Mouse (Mus musculus): ENCODE measurements around the gene Parva.

The Parva gene

GRCm38 (mm10) chr7:112427357-112428157, at the start of gene Parva:
TSS of gene Parva (plus strand) at chr7:112427505.
- no peak for DNase-seq

GRCm38 (mm10) chr7:112378056-112378455, 49.2 kb upstream of the Parva start:
- no peak for DNase-seq

DNA sequence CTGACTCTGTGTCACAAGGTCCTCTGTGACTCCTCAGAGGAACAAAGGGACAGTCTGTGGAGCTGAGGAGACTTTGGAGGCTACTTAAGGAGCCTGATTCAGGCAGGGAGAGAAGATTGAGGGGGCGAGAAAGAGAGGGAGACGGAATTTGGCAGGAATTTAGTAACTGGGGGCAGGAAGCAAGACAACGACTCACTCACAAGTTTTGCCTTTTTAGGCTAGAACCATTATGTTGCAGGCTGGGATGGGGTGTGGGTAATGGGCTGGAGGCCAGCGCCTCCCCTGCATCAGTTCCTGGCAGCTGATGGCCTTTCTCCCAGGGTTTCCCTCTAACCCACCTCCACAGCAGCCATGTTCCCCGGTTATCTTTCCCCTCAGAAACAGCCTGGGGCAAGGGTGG, 48.8 kb upstream of the Parva start:
- DNase-seq: no peak

GRCm38 (mm10) chr7:112386521-112386920, 40.8 kb upstream of the Parva start:
- DNase-seq: no peak

GRCm38 (mm10) chr7:112387876-112388275, 39.4 kb upstream of the Parva start:
- DNase-seq: no peak

DNA sequence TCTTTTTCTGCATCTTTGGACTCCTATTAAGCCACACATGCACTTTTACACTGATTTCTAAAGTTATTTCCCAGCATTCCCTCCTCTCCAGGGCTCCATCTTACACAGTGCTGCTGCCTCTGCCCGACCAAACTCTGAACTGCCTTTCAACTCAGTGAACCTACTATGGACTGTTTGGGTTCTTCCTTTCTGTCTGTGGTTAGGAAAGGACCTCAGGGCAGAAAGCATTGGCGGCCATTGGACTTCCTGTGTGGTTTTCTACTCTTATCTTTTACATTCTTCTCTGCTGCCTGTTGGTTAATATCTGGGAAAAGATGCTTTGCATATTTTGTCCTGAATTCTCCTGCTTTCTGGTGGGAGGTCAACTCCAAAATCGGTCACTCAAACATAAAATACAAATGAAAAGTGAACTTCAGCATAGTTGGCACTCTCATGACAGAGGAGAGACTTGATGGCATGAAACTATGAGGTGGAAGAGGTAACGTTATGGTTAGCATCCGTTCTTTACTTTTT, 38.9 kb upstream of the Parva start:
- DNase-seq: no peak

- DNase-seq: no peak
These were observed 37.6 kb upstream of the Parva start for GRCm38 (mm10) chr7:112389611-112390251.

DNA sequence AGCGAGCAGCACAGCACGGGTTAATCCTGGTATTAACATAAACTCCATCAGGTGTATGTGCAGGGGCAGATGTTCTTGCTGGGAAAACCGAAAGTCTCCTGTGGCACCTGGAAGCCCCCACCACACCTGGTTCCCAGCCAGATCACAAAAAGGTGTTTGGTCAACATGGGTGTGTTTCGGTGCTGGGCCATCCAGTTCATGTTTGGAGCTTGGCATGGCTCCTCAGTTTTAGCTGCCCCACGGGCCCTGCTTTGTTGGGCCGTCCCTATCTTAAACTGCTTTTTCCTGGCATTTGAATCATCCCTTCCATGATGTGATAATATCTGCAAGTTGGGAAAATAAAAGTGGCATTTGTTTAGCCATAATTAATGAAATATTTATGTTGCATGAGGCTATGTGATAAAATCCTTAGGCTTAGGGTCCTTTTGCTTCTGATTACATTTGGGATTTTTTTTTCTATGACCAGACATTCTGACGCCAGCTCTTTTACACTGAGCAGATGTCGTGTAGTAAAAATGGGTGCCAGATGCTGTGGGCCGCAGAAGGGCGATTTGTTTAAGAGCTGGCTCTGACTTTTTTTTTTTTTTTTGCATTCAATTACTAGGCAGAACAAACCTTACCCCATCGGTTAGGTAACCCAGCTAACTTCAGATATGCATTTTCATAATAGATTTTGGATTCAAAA, 36.9 kb upstream of the Parva start:
- no peak for DNase-seq

GRCm38 (mm10) chr7:112390937-112391605, 36.2 kb upstream of the Parva start:
- DNase-seq: no peak

GRCm38 (mm10) chr7:112397786-112398185, 29.5 kb upstream of the Parva start:
- DNase-seq: no peak

- no peak for DNase-seq
These were observed 27.7 kb upstream of the Parva start for GRCm38 (mm10) chr7:112399425-112400170.

DNA sequence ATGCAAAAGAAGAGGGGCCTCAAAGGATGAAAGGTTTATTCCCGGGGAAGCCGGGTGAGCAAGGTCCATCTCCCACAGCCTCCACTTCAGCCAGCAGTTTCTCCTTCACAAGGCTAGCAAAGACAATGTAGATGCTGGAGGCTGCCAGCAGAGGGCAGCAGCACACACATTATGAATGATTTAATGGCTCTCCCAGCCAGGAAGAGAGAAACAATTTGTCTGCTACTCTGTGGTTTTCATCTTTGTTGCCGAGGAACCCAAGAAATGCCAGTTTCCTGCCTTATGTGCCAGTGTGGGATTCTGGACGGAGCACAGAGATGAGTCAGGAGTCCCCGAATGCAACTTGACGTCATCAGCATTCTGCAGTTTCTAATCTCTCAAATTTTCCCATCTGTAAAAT, 27.1 kb upstream of the Parva start:
- DNase-seq: peak; percentile 81

DNA sequence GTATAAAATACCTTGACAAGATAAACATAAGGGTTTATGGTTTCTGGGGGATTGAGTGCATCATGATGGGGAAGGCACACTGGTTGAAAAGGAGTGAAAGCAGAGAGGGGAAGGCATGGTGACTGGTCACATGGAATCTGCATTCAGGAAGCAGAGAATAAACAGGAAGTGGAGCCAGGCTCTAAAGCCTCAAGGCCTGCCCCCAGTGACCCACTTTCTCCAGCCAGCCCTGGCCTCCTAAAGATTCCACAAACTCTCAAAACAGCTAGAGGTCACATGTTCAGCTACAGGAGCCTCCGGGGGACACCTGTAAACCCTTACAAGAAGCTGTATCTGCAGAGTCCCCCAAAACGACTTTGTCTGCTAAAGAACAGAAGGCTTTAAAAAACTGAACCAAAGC, 22.2 kb upstream of the Parva start:
- no peak for DNase-seq

DNA sequence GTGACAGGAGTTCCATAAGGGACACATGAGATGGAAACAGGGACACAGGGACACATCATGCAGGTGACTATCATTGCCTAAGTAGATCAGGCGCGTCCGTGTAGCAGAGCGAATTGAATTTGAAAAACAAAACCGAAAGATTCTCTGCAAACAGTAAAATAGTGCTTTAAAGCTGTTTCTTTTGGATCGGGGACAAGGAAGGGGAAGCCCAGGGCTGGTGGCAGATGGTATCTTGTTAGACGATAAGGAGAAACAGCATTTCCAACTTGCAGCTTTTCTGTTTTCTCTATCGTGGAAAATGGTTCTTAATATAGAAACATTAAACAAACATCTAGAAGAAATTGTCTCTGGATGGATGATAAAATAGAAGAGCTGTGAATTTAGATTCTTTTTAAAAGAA, 21.7 kb upstream of the Parva start:
- no peak for DNase-seq

- DNase-seq: no peak
These were observed 19.7 kb upstream of the Parva start for GRCm38 (mm10) chr7:112407597-112407996.

GRCm38 (mm10) chr7:112409991-112410390, 17.3 kb upstream of the Parva start:
- no peak for DNase-seq

GRCm38 (mm10) chr7:112413286-112413685, 14.0 kb upstream of the Parva start:
- no peak for DNase-seq

- peak; percentile 27 for DNase-seq
These were observed 11.2 kb upstream of the Parva start for GRCm38 (mm10) chr7:112416058-112416526.

DNA sequence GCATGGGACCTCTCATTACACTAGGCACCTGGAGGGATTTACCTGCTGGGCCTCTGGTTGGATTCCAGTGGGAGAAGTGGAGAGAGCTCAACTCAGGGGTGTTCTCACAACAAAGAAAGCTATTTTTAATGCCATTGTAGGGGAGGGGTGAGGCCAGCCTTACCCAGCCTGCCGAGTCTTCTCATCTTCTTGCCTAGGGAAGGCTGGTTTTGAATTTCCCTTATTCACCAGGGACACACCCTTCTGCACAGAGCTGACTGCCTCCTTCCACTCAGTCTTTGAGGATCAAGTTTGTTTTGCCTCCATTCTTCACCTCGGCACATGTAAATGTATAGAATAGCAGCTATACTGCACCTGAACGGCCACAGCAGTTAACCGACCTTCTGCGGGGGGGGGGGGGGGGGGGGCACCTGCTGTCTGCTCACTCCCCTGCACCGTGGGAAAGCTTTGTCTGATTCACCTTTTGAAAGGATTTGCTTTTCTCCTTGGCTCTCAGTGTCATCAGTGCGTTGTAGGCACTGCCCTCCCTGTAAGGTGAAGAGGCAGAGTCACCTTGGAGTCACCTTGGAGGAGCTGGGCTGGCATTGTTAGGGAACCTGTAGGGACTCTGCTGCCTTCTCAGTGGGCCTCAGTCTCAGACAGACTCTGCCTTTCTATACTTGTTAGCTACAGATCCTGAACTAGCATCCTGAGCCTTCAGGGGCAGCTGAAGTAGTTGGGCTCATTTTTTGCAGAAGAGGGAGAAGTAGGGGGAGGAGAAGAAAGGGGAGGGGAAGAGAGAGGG, 10.4 kb upstream of the Parva start:
- DNase-seq: no peak

DNA sequence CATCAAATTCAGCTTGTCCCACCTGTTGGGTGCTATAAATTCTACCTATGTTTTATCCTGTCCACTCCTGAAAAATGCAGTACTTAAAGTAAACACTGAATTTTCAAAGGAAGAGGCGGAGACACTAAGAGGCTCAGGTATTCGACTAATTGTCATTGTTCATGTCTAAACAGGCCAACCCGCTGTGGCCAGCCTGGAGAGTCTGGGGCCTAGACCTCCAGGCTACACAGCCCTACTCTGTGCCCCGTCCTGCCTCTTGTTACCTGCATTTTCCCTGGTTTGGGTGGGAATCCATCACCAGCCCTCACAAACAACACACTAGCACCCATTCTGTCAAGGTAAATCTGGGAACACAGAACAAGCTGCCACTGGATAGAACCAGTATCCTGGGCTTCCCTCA, 9.7 kb upstream of the Parva start:
- no peak for DNase-seq

- DNase-seq: no peak
These were observed 3.9 kb upstream of the Parva start for GRCm38 (mm10) chr7:112423438-112423837.

All from thymus, postnatal 4 days (tissue).